Mouse (Mus musculus) liver, postnatal 0 days (tissue): ENCODE measurements around the gene Svep1. TPM values are rescaled to one million over a fixed set of nuclear protein-coding genes. Genes with fewer than 3 reads are reported as not detected.

Experiments
- ATAC-seq: fragments of 200-750 bp; cut with Nextera tagmentation; 2 replicates; pipeline ENCODE4 v1.8.0; 2017; ENCODE audit warnings: mild to moderate bottlenecking, moderate library complexity
- DNase-seq: peaks from one replicate; pipeline ENCODE4 v3.0.0-alpha.2; 2016
- H3K27ac ChIP-seq: fragments of 300-500 bp; sonication (generic); 2 replicates; pipeline ENCODE4 v1.5.1; 2014; ENCODE audit warnings: antibody characterized with exemption, moderate library complexity, mild to moderate bottlenecking, low read depth
- H3K27me3 ChIP-seq: fragments of 300-500 bp; sonication (generic); 2 replicates; pipeline ENCODE4 v1.6.1; 2014; ENCODE audit warnings: low read length, control low read depth, mixed read lengths; ENCODE audit not compliant: insufficient read depth
- H3K36me3 ChIP-seq: fragments of 300-500 bp; sonication (generic); replicated peaks from 2 replicates; pipeline ENCODE4 v1.6.1; 2014; ENCODE audit warnings: mild to moderate bottlenecking, control low read depth, low read length, moderate library complexity, mixed read lengths; ENCODE audit not compliant: insufficient read depth
- H3K4me1 ChIP-seq: fragments of 300-500 bp; sonication (generic); 2 replicates; pipeline ENCODE4 v1.6.1; 2014; ENCODE audit warnings: antibody characterized with exemption, mild to moderate bottlenecking, control low read depth; ENCODE audit not compliant: insufficient read depth
- H3K4me2 ChIP-seq: fragments of 300-500 bp; sonication (generic); 2 replicates; pipeline ENCODE4 v1.6.1; 2014; ENCODE audit warnings: low read depth, mild to moderate bottlenecking, low read length, moderate library complexity, mixed read lengths
- H3K4me3 ChIP-seq: fragments of 300-500 bp; sonication (generic); 2 replicates; pipeline ENCODE4 v1.5.1; 2014; ENCODE audit warnings: low read depth, low read length
- H3K9ac ChIP-seq: fragments of 300-500 bp; sonication (generic); replicated peaks from 2 replicates; pipeline ENCODE4 v1.6.1; 2014; ENCODE audit warnings: mild to moderate bottlenecking, moderate library complexity
- H3K9me3 ChIP-seq: fragments of 300-500 bp; sonication (generic); 2 replicates; pipeline ENCODE4 v1.6.1; 2016; ENCODE audit warnings: mild to moderate bottlenecking, control low read depth, low read length, mixed read lengths
- CTCF ChIP-seq: sonication (generic); IDR thresholded peaks from 2 replicates; pipeline ENCODE4 v1.5.1; 2016; ENCODE audit warnings: antibody characterized with exemption, low read depth
- EP300 ChIP-seq: IDR thresholded peaks from 2 replicates; pipeline ENCODE4 v1.6.1; 2016; ENCODE audit warnings: antibody characterized with exemption, low read depth, mild to moderate bottlenecking
- WGBS: fragments of 180-500 bp; shearing (Covaris S2); extraction: QIAGEN DNeasy Blood & Tissue Kit; methylation state at CpG from one replicate; pipeline ENCODE4 v1.1.7; 2014; ENCODE audit not compliant: insufficient replicate concordance; 5-methylcytosine and 5-hydroxymethylcytosine counted together
- polyA plus RNA-seq: library from polyadenylated mRNA; unstranded; fragments of >200 nt; fragmentation: Nextera tagmentation; extraction: Ambion mirVana; gene quantifications from 2 replicates; pipeline ENCODE4 v1.2.1, GENCODE M21; 2015

The Svep1 gene
- polyA plus RNA-seq, 1 experiment from 2014 or later, result 0.12 TPM

GRCm38 (mm10) chr4:58178489-58178888 lies 28.2 kb downstream of the Svep1 start:
- ATAC-seq (no peak), DNase-seq (no peak)
- TF ChIP-seq EP300 (no peak), CTCF (no peak)
- H3K4me3 ChIP-seq, result no peak overlapping the region
- H3K4me2 ChIP-seq, result no peak overlapping the region
- H3K27ac ChIP-seq, result no peak overlapping the region
- WGBS, result 90% methylated on average over 6 of the region's 6 CpGs
- H3K27me3 ChIP-seq, result no peaks in the 10 kb centered on the region
- no peaks in the 10 kb centered on the region for H3K36me3 ChIP-seq
- H3K4me1 ChIP-seq, result no peaks in the 10 kb centered on the region
- H3K9ac ChIP-seq, result no peak overlapping the region
- H3K9me3 ChIP-seq, result no peaks in the 10 kb centered on the region

DNA sequence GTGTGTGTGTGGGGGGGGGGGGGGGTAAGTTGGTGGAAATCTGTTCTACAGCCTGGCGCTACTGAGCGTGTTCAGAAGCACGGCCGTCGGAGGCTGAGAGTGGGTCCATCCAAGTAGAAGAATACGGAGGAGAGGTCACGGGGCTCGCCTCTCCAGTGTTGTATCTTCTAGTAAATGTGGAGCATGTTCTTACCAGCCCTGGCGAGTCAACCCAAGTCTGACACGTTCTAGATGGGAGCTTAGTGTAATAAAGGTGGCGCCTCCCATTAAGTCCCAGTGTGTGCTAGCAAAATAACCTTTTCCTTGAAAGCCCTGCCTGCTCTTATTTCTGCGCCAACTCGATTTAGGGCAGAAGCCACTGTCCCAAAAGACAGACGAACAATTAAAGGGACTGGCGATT lies 29.4 kb downstream of the Svep1 start:
- H3K4me1 ChIP-seq, result no peaks in the 10 kb centered on the region
- H3K4me2 ChIP-seq, result no peak overlapping the region
- ATAC-seq, result no peak
- H3K27ac ChIP-seq, result no peak overlapping the region
- no peak for DNase-seq
- WGBS, result 83% methylated on average over 15 of the region's 15 CpGs
- H3K9me3 ChIP-seq, result no peaks in the 10 kb centered on the region
- H3K27me3 ChIP-seq, result no peaks in the 10 kb centered on the region
- no peaks in the 10 kb centered on the region for H3K36me3 ChIP-seq
- no peak overlapping the region for H3K4me3 ChIP-seq
- TF ChIP-seq EP300, result no peak
- TF ChIP-seq CTCF, result no peak
- no peak overlapping the region for H3K9ac ChIP-seq

- no peak for TF ChIP-seq CTCF
These were observed 32.1 kb downstream of the Svep1 start for GRCm38 (mm10) chr4:58174435-58174987.

DNA sequence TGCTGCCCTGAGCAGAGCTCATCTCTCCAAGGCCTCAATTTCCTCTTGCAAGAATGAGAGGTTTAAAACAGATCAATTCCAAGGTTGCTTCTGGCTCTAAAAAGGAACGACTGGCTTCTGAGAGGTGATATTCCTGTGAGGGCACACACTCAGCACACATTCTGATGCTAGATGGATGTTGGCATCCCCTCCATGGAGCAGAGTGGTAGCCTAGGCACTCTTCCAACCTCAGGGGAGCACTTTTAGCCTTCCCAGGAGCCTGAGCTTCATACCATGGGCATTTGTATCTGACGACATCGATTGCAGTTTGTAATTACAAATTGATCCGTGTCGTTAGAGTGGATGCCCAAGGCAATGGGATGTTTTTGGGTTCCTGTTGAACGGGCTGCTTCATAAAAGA lies 33.3 kb downstream of the Svep1 start:
- Histone ChIP-seq H3K27ac (no peak overlapping the region), H3K4me1 (no peaks in the 10 kb centered on the region), H3K9me3 (no peaks in the 10 kb centered on the region), H3K9ac (no peak overlapping the region), H3K27me3 (no peaks in the 10 kb centered on the region), H3K36me3 (no peaks in the 10 kb centered on the region), H3K4me2 (no peak overlapping the region), H3K4me3 (no peak overlapping the region)
- TF ChIP-seq CTCF, result no peak
- TF ChIP-seq EP300, result no peak
- DNase-seq, result no peak
- ATAC-seq, result no peak
- 79% methylated on average over 6 of the region's 6 CpGs for WGBS

More at GRCm38 (mm10) chr4:58174435-58174987, 32.1 kb downstream of the Svep1 start:
- no peaks in the 10 kb centered on the region for H3K4me1 ChIP-seq
- WGBS, result 65% methylated on average over 4 of the region's 4 CpGs
- no peaks in the 10 kb centered on the region for H3K36me3 ChIP-seq
- H3K27ac ChIP-seq, result no peak overlapping the region
- no peak overlapping the region for H3K4me2 ChIP-seq
- H3K4me3 ChIP-seq, result no peak overlapping the region
- no peak for DNase-seq
- H3K27me3 ChIP-seq, result no peaks in the 10 kb centered on the region
- no peak overlapping the region for H3K9ac ChIP-seq
- no peak for ATAC-seq
- H3K9me3 ChIP-seq, result no peaks in the 10 kb centered on the region

GRCm38 (mm10) chr4:58170430-58170829 lies 36.2 kb downstream of the Svep1 start:
- no peak overlapping the region for H3K4me3 ChIP-seq
- H3K36me3 ChIP-seq, result no peaks in the 10 kb centered on the region
- no peak for TF ChIP-seq CTCF
- TF ChIP-seq EP300, result no peak
- H3K27ac ChIP-seq, result no peak overlapping the region
- H3K9me3 ChIP-seq, result no peaks in the 10 kb centered on the region
- H3K27me3 ChIP-seq, result no peaks in the 10 kb centered on the region
- H3K4me1 ChIP-seq, result no peaks in the 10 kb centered on the region
- WGBS, result 63% methylated on average over 5 of the region's 5 CpGs
- no peak for ATAC-seq
- no peak overlapping the region for H3K4me2 ChIP-seq
- no peak for DNase-seq
- no peak overlapping the region for H3K9ac ChIP-seq

DNA sequence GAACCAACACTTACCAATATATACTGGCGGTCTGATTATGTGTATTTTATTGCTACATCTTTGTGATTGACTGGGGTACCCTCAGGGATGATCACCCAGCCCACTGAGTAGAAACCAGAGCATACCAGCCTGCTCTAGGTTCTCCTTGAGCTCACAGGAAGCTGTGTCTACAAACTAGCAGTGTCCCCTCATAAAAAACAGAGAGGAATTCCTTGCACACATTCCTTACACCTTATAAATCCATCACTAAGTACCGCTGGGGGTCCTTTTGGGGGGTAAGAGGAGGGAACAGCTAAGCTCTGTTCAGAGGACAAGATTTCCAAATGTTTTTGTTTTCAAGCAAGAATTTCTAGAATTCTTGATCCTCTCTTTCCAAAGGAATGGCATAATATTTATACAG lies 36.7 kb downstream of the Svep1 start:
- Histone ChIP-seq H3K9ac (no peak overlapping the region), H3K27me3 (no peaks in the 10 kb centered on the region), H3K36me3 (no peaks in the 10 kb centered on the region), H3K4me1 (no peaks in the 10 kb centered on the region), H3K27ac (no peak overlapping the region), H3K4me3 (no peak overlapping the region), H3K9me3 (no peaks in the 10 kb centered on the region), H3K4me2 (no peak overlapping the region)
- ATAC-seq (no peak), DNase-seq (no peak)
- TF ChIP-seq CTCF (no peak), EP300 (no peak)
- 66% methylated on average over 2 of the region's 2 CpGs for WGBS

GRCm38 (mm10) chr4:58168366-58168765 lies 38.3 kb downstream of the Svep1 start:
- no peaks in the 10 kb centered on the region for H3K36me3 ChIP-seq
- TF ChIP-seq EP300 (no peak), CTCF (no peak)
- no peak overlapping the region for H3K9ac ChIP-seq
- H3K9me3 ChIP-seq, result no peaks in the 10 kb centered on the region
- H3K4me1 ChIP-seq, result no peaks in the 10 kb centered on the region
- 79% methylated on average over 5 of the region's 5 CpGs for WGBS
- ATAC-seq (no peak), DNase-seq (no peak)
- H3K4me2 ChIP-seq, result no peak overlapping the region
- H3K27me3 ChIP-seq, result no peaks in the 10 kb centered on the region
- no peak overlapping the region for H3K4me3 ChIP-seq
- no peak overlapping the region for H3K27ac ChIP-seq
